Mouse (Mus musculus) frontal cortex, adult (tissue): ENCODE results near the gene 1700001C02Rik.
A peak's percentile ranks its signal among the peaks of the same experiment; 100 is the strongest.

Source experiments
- ATAC-seq: cut with Nextera tagmentation; 2 replicates; pipeline ENCODE4 v1.9.2; 2017; ENCODE audit warnings: mild to moderate bottlenecking, moderate library complexity, mixed read lengths; ENCODE audit not compliant: low TSS enrichment

The 1700001C02Rik gene

GRCm38 (mm10) chr5:30494606-30495005 is 28.8 kb downstream of the 1700001C02Rik start:
- no peak for ATAC-seq

- no peak for ATAC-seq
These were observed 29.4 kb downstream of the 1700001C02Rik start for GRCm38 (mm10) chr5:30495288-30495687.

GRCm38 (mm10) chr5:30496821-30497220 is 31.0 kb downstream of the 1700001C02Rik start:
- ATAC-seq, result no peak

DNA sequence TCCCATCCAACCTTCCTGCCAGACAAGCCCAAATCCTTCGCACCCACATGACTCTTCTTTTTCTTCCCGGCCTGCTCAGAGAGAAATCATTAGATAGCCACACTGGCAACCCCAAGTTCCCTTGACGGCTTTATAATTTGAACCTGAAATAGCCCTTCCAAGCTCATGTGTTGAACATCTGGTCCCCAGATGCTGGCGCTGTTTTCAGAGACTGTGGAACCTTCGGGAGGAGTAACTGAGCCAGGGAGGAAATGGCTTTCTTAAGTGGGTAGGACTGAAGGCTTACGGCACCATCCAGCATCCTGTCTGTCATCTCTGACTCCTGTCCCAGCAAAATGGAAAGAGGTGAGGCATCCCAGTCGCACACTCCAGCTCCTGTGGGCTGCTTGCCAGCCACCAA is 31.5 kb downstream of the 1700001C02Rik start:
- ATAC-seq, result no peak

- no peak for ATAC-seq
These were observed 47.3 kb downstream of the 1700001C02Rik start for GRCm38 (mm10) chr5:30513111-30513510.

DNA sequence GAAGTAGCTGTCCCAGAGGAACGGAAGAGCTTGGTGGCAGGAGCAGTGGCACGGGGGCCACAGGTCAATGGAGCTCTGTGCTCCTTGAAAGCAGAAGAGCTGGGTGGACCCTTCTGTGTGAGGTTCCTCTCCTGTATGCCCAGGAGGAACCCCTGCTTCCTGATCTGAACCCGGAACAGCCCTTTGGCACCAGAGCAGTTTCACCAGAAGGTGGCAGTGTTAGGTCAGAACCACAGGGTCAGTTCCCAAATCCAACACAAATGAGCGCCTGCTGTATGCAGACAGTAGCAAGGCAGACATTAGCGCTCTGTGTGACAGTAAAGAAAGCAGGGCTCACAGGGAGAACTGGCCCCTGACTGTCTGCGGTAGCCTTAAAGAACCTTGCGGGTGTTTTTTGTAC is 50.5 kb downstream of the 1700001C02Rik start:
- ATAC-seq, result no peak; the same call in 1 of the 2 replicates

DNA sequence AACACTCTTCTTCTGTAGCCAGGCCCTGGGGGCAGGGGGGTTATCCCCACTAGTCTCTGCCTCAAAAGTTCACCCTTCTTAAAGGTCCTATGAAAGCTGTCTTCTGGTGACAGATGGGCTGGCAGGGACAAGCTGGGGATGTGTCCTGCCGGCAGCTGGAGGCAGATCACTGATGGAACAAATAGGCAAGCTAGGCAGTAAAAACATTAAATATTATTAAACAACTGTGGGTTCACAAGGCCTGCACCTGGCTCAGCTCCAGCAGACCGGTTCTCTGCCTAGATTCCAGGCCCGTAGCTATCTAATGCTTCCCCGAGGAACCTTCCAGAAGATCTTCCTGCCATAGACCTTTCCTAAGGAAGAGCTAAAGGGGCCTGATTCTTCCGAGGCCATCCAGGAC is 52.3 kb downstream of the 1700001C02Rik start:
- ATAC-seq, result no peak

- no peak for ATAC-seq
These were observed 52.7 kb downstream of the 1700001C02Rik start for GRCm38 (mm10) chr5:30518547-30518946.

DNA sequence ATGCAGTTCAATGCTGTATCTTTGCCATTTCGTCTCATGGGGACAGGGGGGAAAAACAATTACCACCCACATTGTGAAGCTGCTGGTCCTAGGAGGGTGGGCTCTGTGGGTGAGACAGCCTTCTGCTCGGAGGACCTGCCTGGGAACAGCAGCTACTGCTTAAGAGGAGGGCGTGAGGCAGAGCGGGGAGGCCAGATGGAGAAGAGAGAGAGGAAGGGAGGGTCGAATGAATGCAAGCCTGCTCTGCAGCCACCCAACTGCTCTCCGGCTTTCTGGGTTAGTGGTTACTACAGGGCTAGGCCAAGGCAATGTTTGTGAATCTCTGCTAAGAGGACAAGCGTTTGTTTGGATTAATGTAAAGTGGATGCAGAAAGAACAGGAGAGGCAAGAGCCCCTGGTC is 53.6 kb downstream of the 1700001C02Rik start:
- ATAC-seq, result no peak

- no peak for ATAC-seq
These were observed 54.4 kb downstream of the 1700001C02Rik start for GRCm38 (mm10) chr5:30520214-30520732.

GRCm38 (mm10) chr5:30522406-30522805 is 56.6 kb downstream of the 1700001C02Rik start:
- no peak for ATAC-seq

DNA sequence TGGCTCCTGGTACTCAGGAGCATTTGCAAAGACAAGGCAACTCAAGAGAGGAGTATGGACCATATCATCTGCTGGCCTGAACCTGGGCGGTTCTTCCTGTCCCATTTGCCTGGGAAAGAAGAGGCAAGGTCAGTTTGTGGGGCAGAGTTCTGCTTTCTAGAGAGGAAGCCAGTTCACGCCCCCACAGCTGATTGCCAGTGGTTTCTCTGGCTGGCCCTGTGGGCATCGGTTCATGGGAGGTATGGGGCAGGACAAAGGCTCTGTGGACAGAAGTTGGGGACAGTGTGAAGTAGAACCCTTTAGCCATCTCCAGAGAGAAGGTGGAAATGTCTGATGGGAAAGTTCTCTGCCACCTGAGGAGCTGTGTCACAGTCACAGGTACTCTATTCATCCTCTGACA is 57.3 kb downstream of the 1700001C02Rik start:
- ATAC-seq, result no peak

- no peak for ATAC-seq
These were observed 58.4 kb downstream of the 1700001C02Rik start for GRCm38 (mm10) chr5:30524213-30524612.

- 0 out of 2 replicates have a peak, but pooled peaks have one; percentile 23 for ATAC-seq
These were observed 60.3 kb downstream of the 1700001C02Rik start for GRCm38 (mm10) chr5:30525920-30526836.

- ATAC-seq, result no peak
These were observed 61.3 kb downstream of the 1700001C02Rik start for GRCm38 (mm10) chr5:30527129-30527528.

GRCm38 (mm10) chr5:30528906-30529305 is 63.1 kb downstream of the 1700001C02Rik start:
- no peak for ATAC-seq
